Mouse (Mus musculus): Measurements from ENCODE around the gene Irak3.
"Not testable (repeated sequence)": the region's sequence is repeated elsewhere in the genome, so short reads cannot be mapped to it uniquely, and the experiment has no call there.

Gene Irak3

GRCm38 (mm10) chr10:120201961-120202402, at the start of gene Irak3:
TSS of gene Irak3 (minus strand) at chr10:120202130.
- in situ Hi-C loops (cut with MboI, MseI): no loop called here

GRCm38 (mm10) chr10:120250911-120251683, 49.2 kb upstream of the Irak3 start:
- in situ Hi-C loops (cut with MboI, MseI): loop anchor here (10.0 kb wide), 1 partner anchor 624 kb away; no protein-coding TSS in a partner anchor

- in situ Hi-C loops (cut with MboI, MseI): no loop called here
These were observed 45.2 kb upstream of the Irak3 start for GRCm38 (mm10) chr10:120246994-120247750.

GRCm38 (mm10) chr10:120245681-120246080, 43.8 kb upstream of the Irak3 start:
- in situ Hi-C loops (cut with MboI, MseI): no loop called here

GRCm38 (mm10) chr10:120242421-120242820, 40.5 kb upstream of the Irak3 start:
- in situ Hi-C loops (cut with MboI, MseI): no loop called here

GRCm38 (mm10) chr10:120239476-120239875, 37.5 kb upstream of the Irak3 start:
- in situ Hi-C loops (cut with MboI, MseI): no loop called here

- in situ Hi-C loops (cut with MboI, MseI): no loop called here
These were observed 36.3 kb upstream of the Irak3 start for GRCm38 (mm10) chr10:120238241-120238640.

GRCm38 (mm10) chr10:120236855-120237254, 34.9 kb upstream of the Irak3 start:
- in situ Hi-C loops (cut with MboI, MseI): no loop called here

GRCm38 (mm10) chr10:120233655-120234367, 31.9 kb upstream of the Irak3 start:
- in situ Hi-C loops (cut with MboI, MseI): no loop called here

GRCm38 (mm10) chr10:120231718-120232117, 29.8 kb upstream of the Irak3 start:
- in situ Hi-C loops (cut with MboI, MseI): no loop called here

GRCm38 (mm10) chr10:120226871-120227661, 25.1 kb upstream of the Irak3 start, which contains the start of gene Llph:
TSS of gene Llph (plus strand) at chr10:120227070.
- in situ Hi-C loops (cut with MboI, MseI): no loop called here

GRCm38 (mm10) chr10:120220776-120221175, 18.8 kb upstream of the Irak3 start:
- in situ Hi-C loops (cut with MboI, MseI): no loop called here

GRCm38 (mm10) chr10:120219578-120220359, 17.8 kb upstream of the Irak3 start:
- in situ Hi-C loops (cut with MboI, MseI): no loop called here

GRCm38 (mm10) chr10:120218996-120219395, 17.1 kb upstream of the Irak3 start:
- in situ Hi-C loops (cut with MboI, MseI): no loop called here

GRCm38 (mm10) chr10:120217099-120217498, 15.2 kb upstream of the Irak3 start:
- in situ Hi-C loops (cut with MboI, MseI): not testable (repeated sequence)

- in situ Hi-C loops (cut with MboI, MseI): no loop called here
These were observed 8.2 kb upstream of the Irak3 start for GRCm38 (mm10) chr10:120210096-120210495.

GRCm38 (mm10) chr10:120209539-120209925, 7.6 kb upstream of the Irak3 start:
- in situ Hi-C loops (cut with MboI, MseI): no loop called here

- in situ Hi-C loops (cut with MboI, MseI): no loop called here
These were observed 6.9 kb upstream of the Irak3 start for GRCm38 (mm10) chr10:120208575-120209538.

GRCm38 (mm10) chr10:120208015-120208414, 6.1 kb upstream of the Irak3 start:
- in situ Hi-C loops (cut with MboI, MseI): no loop called here

Measured in T-helper 1 cell (primary cell).